Mouse (Mus musculus) C2C12 (cell line): ENCODE measurements at regions not wholly inside any gene's neighbourhood (a gene's known extent, or its start where the extent isn't known, plus 50 kb on each side); places are given as distances from the start of the nearest gene placed in this dataset.

Experiments used
- H3K27me3 ChIP-seq: one replicate; pipeline ENCODE4 v1.6.1; 2011; ENCODE audit not compliant: control insufficient read depth, insufficient read depth, insufficient read length
- H3K36me3 ChIP-seq: one replicate; pipeline ENCODE4 v1.6.1; 2011; ENCODE audit not compliant: control insufficient read depth, insufficient read depth
- H3K4me3 ChIP-seq: one replicate; pipeline ENCODE4 v1.5.1; 2011; ENCODE audit warnings: mild to moderate bottlenecking, control low read depth; ENCODE audit not compliant: poor library complexity, insufficient read depth, severe bottlenecking
- H3K79me2 ChIP-seq: one replicate; pipeline ENCODE4 v1.6.1; 2011; ENCODE audit not compliant: control insufficient read depth, insufficient read depth
- H3K79me3 ChIP-seq: one replicate; pipeline ENCODE4 v1.6.1; 2011; ENCODE audit warnings: low read depth, control low read depth
- H3ac ChIP-seq: one replicate; pipeline ENCODE3; 2011; ENCODE audit warnings: low read depth; ENCODE audit not compliant: control insufficient read depth, insufficient read length
- CEBPB ChIP-seq: IDR thresholded peaks from one replicate; pipeline ENCODE4 v1.6.1; 2011; ENCODE audit warnings: low read depth, mild to moderate bottlenecking, control low read depth, moderate library complexity
- CTCF ChIP-seq: IDR thresholded peaks from one replicate; pipeline ENCODE4 v1.5.1; 2011; ENCODE audit not compliant: control insufficient read depth, insufficient read depth, insufficient read length
- FOSL1 ChIP-seq: IDR thresholded peaks from one replicate; pipeline ENCODE4 v1.8.0; 2011; ENCODE audit warnings: mild to moderate bottlenecking, low read length; ENCODE audit not compliant: poor library complexity, insufficient read depth, severe bottlenecking
- MAX ChIP-seq: IDR thresholded peaks from one replicate; pipeline ENCODE4 v1.6.1; 2011; ENCODE audit warnings: mild to moderate bottlenecking, control low read depth
- MYOD1 ChIP-seq: IDR thresholded peaks from one replicate; pipeline ENCODE4 v1.6.1; 2011; ENCODE audit warnings: low read depth; ENCODE audit not compliant: control insufficient read depth, insufficient read length
- MYOG ChIP-seq: IDR thresholded peaks from one replicate; pipeline ENCODE4 v1.6.1; 2011; ENCODE audit not compliant: control insufficient read depth, insufficient read length; ENCODE audit errors: extremely low read depth
- USF1 ChIP-seq: IDR thresholded peaks from one replicate; pipeline ENCODE4 v1.6.1; 2011; ENCODE audit warnings: low read depth, mild to moderate bottlenecking, control low read depth, moderate library complexity

DNA sequence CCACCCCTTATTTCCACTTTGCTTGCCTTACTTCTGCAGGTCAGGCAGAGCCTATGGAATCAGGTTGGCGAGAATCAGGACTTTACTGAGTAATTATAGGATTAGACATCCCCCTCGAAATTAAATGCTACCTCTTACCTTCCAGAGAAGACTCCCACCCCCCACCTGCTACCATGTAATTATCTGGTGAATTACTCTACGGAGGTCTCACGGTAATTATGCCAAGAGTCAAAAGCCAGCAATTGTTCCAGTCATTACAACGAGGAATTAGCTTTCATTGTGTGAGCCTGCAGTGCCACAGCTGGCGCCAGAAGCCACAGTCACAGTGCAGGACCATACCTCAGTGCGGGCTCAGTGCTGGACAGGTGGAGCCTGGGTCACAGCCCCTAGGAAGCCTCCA is 72.4 kb downstream of the Tpra1 start:
- no peaks in the 10 kb centered on the region for H3K79me2 ChIP-seq

DNA sequence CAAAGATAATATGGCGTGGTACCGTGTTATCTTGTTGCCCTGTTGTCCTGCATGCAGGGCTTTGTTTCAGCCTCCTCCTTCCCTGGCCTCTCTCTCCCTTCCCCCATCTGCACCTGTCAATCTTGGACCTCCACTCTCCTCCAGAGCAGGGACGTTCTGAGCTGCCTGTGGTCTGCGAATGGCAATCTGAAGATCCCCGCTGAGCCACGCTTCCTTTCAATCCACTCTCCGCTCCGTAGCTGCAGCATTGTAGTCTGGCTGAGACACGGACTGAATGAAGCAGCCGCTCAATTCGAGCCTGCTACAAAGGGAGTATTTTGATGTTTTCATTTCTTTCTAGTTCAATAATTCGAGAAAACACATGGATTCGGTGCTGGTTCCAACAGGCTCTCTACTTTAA is 74.5 kb downstream of the Tpra1 start:
- Histone ChIP-seq H3K79me2 (no peaks in the 10 kb centered on the region), H3K27me3 (no peaks in the 10 kb centered on the region), H3K4me3 (no peak overlapping the region), H3ac (no peak overlapping the region), H3K79me3 (no peaks in the 10 kb centered on the region), H3K36me3 (no peaks in the 10 kb centered on the region)
- TF ChIP-seq CTCF = no peak
- TF ChIP-seq MAX = no peak
- TF ChIP-seq USF1 = no peak
- TF ChIP-seq MYOG = no peak
- TF ChIP-seq CEBPB = no peak
- TF ChIP-seq FOSL1 = no peak
- no peak for TF ChIP-seq MYOD1

More for the DNA sequence above, 72.4 kb downstream of the Tpra1 start:
- no peaks in the 10 kb centered on the region for H3K36me3 ChIP-seq
- TF ChIP-seq MYOD1 = no peak
- no peak for TF ChIP-seq CTCF
- TF ChIP-seq MYOG = no peak
- no peak for TF ChIP-seq MAX
- TF ChIP-seq CEBPB = no peak
- no peak for TF ChIP-seq USF1
- TF ChIP-seq FOSL1 = no peak
- H3ac ChIP-seq = no peak overlapping the region
- H3K27me3 ChIP-seq = no peaks in the 10 kb centered on the region
- H3K4me3 ChIP-seq = no peak overlapping the region
- no peaks in the 10 kb centered on the region for H3K79me3 ChIP-seq

DNA sequence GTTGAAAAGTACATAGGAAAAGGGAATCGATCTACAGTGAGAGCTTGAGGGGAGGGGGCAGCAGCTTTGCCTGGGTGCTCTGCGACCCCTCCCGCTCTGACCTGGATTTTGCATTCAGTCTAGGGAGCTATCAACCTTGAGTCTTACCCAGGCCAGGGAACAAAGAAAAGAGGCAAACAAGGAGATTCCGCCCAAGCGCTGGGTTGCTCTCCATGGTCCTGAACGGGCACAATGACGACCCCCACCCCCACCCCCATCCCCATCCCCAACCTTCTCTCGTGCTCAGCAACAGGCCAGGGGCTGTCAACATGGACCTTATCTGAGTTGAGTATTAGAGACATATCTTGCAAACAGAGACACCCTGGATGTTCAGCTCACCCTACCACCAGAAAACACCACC is 74.9 kb downstream of the Tpra1 start:
- Histone ChIP-seq H3K79me3 (no peaks in the 10 kb centered on the region), H3K79me2 (no peaks in the 10 kb centered on the region), H3K36me3 (no peaks in the 10 kb centered on the region), H3ac (no peak overlapping the region), H3K4me3 (no peak overlapping the region), H3K27me3 (no peaks in the 10 kb centered on the region)
- TF ChIP-seq MYOG (no peak), MAX (no peak), USF1 (no peak), CEBPB (no peak), CTCF (no peak), MYOD1 (no peak), FOSL1 (no peak)

DNA sequence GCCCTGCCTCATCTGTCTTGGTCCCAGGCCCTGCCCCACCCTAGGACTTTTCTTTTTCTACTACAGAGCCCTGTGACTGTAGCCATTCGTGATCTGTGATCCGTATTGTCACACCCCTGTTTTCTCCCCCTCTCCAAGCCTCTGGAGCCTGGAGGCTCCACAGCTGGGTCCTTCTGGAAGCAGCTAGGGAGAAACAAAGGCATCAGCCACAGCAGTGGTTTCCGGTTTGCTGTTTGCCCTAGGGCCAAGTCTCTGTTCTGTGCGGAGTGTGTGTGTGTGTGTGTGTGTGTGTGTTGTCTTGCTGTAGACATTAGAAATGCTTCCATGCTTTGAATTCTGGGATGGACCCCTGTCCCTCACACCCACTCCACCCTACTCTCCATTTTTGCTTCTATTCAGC is 76.9 kb downstream of the Tpra1 start:
- no peaks in the 10 kb centered on the region for H3K79me3 ChIP-seq

DNA sequence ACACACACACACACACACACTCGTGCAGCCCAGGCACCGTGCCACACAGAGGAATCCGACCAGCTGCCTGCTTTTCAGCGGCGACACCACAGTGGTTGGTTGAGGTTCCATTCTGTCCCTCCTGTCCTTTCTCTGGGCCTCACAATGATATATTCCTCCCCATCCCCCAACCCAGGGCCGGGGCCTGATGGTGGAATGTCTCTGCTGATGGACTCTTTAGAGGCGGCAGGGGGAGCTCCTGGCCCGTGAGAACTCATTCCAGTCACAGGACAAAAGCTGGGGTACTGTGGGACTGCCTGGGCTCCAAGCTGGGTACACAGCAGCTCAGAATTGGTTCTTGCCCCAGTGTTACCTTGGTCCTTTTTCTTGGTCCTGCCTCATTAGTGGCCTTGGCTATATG is 78.1 kb downstream of the Tpra1 start:
- Histone ChIP-seq H3K4me3 (no peak overlapping the region), H3K79me2 (no peaks in the 10 kb centered on the region), H3ac (no peak overlapping the region), H3K27me3 (no peaks in the 10 kb centered on the region), H3K36me3 (no peaks in the 10 kb centered on the region), H3K79me3 (no peaks in the 10 kb centered on the region)
- TF ChIP-seq CTCF = peak; percentile 19
- no peak for TF ChIP-seq MYOD1

More for the DNA sequence above, 76.9 kb downstream of the Tpra1 start:
- H3ac ChIP-seq = no peak overlapping the region
- H3K79me2 ChIP-seq = no peaks in the 10 kb centered on the region
- H3K27me3 ChIP-seq = no peaks in the 10 kb centered on the region
- TF ChIP-seq USF1 (no peak), MAX (no peak), MYOD1 (no peak), MYOG (no peak), FOSL1 (no peak), CTCF (no peak), CEBPB (no peak)
- H3K36me3 ChIP-seq = no peaks in the 10 kb centered on the region
- H3K4me3 ChIP-seq = no peak overlapping the region

DNA sequence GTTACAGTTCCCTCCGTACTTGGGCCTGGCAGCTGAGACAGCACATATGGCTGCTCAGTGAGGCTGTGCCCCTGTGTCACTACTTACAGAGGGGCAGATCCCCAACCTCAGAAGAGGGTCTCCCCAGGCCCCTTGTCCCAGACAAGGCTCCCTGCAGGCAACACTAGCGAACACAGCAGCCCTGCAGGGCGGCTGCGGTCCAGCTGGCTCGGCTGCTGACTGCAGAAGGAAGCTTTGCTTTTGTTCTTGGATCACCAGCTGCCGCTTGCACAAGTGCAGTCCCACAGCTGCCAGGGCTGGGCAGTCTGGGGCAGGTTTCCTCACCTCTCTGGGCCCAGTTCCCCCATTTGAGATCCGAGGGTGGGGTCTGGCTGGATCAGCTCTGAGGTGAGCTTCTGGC is 79.5 kb downstream of the Tpra1 start:
- TF ChIP-seq MAX = no peak
- no peak for TF ChIP-seq USF1
- TF ChIP-seq CEBPB = no peak
- TF ChIP-seq MYOG = no peak
- no peaks in the 10 kb centered on the region for H3K36me3 ChIP-seq
- no peaks in the 10 kb centered on the region for H3K27me3 ChIP-seq
- no peak overlapping the region for H3ac ChIP-seq
- no peaks in the 10 kb centered on the region for H3K79me3 ChIP-seq
- H3K4me3 ChIP-seq = no peak overlapping the region
- H3K79me2 ChIP-seq = no peaks in the 10 kb centered on the region
